Mouse (Mus musculus) erythroid progenitor cell, adult 5-6 weeks (primary cell): Measurements from ENCODE around the gene Gm38100. TPM values are rescaled to one million over a fixed set of nuclear protein-coding genes. Genes with fewer than 3 reads are reported as not detected.

Experiments used
- ATAC-seq: replicated peaks from 2 replicates; pipeline ENCODE4 v1.8.0; 2016; ENCODE audit warnings: moderate number of reproducible peaks, mild to moderate bottlenecking, moderate TSS enrichment, inconsistent platforms; ENCODE audit not compliant: poor library complexity, low FRiP score, severe bottlenecking
- total RNA-seq, 2 experiments: library from RNA; stranded (forward) in 1 of 2; stranded (reverse) in 1 of 2; fragments of 150-400 nt in 1 of 2; fragments of 186-747, 209-891 nt in 1 of 2; gene quantifications; 2 replicates each; pipeline versions ENCODE4 v1.2.3 to v1.2.4; 2015 to 2017; ENCODE audit warnings: low replicate concordance in 2 of 2

Gm38100 gene
- total RNA-seq (2015; ENCODE audit: low replicate concordance) (not detected in 2 replicates), total RNA-seq (2017; ENCODE audit: low replicate concordance) (not detected in 2 replicates)

- ATAC-seq: no peak
These were observed at the start of gene Gm38100 for GRCm38 (mm10) chr1:175920029-175920428. Gene Gm38100 (plus strand): TSS chr1:175920329.

- ATAC-seq: no peak
These were observed 49.4 kb upstream of the Gm38100 start for GRCm38 (mm10) chr1:175870716-175871115.

- no peak for ATAC-seq
These were observed 47.9 kb upstream of the Gm38100 start for GRCm38 (mm10) chr1:175872028-175872816.

DNA sequence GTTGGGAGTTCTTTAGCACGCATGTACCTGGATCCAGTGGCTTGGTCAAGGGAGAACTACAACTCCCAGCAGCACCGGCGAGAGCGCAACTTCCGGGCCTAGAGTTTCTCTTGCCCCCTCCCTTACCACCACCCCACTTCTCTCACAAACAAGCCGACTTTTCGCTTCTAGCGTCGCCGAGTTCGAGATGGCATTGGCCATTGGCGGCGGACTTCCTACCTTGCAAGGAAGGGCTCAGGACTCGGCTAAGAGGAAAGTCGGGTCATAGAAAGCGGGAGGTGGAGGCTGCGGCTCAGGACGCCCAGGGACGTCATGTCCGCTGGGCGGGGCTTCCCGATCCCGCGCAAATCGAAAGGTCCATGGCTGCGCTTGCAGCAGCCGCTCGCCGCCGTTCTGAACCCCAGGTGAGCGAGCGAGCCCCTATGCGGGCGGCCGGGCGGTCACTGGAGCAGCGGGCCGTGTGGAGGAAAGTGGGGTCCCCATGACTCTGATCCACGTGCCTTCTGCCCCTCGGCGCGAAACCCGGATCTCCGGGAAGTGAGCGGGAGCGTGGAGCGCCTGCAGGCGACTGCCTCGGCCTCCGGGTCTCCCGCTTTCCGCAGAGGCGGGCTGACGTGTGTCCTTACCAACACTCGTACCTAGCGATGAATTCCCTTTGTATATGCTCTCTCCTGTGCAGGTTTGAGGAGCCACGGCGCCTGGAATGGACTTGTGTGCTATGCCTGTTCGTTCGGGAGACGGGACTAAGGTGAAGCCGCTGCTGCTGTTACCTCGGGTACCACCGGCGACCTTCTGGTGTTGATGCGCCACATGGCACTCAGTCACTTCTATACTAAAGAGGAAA is 39.5 kb upstream of the Gm38100 start, which contains the start of gene Exo1:
TSS of gene Exo1 (plus strand) at position 129 of the 844 bp plus-strand sequence.
- ATAC-seq: peak; percentile 98

DNA sequence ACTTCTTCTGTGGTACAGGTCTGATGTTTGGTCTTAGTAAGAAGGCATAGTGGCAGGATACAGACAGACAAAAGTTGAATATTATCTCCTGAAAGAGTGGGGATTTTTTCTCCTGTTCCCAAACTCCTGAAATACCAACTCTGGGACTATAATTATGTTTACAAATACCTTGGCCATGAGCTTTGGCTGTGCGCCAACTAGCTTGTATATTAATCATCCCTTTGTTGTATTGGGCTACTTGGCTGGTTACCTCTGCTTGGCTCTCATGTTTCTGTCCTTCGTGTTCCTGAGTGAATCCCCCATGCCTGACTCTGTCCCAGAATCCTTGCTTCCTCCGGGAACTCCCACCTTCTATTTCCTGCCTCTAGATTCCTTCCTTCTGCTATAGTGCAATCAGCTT is 36.7 kb upstream of the Gm38100 start:
- ATAC-seq: no peak

GRCm38 (mm10) chr1:175893263-175893662 is 26.9 kb upstream of the Gm38100 start:
- ATAC-seq: no peak

- no peak for ATAC-seq
These were observed 26.4 kb upstream of the Gm38100 start for GRCm38 (mm10) chr1:175893726-175894125.

- no peak for ATAC-seq
These were observed 8.9 kb upstream of the Gm38100 start for GRCm38 (mm10) chr1:175911207-175911606.

GRCm38 (mm10) chr1:175912038-175912437 is 8.1 kb upstream of the Gm38100 start:
- ATAC-seq: no peak

DNA sequence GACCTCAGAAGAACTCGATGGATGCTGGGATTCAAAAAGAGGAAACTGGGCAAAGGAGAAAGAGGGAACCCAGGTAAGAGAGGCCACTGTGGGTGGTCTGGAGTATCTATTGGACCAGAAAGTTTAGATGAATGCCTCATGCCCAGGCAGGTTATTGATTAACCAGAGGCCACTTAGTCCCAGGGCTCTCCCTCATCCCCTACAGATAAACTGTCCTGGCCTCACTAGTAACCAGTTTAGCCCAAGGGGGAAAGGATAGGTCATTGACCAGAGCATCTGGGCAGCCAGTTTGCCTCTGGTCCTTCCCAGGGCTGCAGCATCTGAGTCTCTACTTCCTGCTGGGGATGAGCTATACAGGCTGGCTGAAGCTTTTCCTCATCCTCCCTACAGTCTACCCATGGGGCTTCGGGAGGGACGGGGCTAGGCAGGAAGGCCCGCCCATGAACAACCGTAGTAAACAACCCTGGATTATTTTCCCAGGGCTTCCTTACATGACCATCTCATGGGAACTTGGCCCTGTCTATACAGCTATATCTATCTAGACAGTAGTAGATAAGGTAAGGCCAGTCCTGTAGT is 6.3 kb upstream of the Gm38100 start:
- no peak for ATAC-seq

GRCm38 (mm10) chr1:175921091-175921490 is 962 bp downstream of the Gm38100 start:
- no peak for ATAC-seq

- peak; percentile 63; the same call in 1 of the 2 replicates for ATAC-seq
These were observed 4.0 kb downstream of the Gm38100 start for GRCm38 (mm10) chr1:175923848-175924787.

DNA sequence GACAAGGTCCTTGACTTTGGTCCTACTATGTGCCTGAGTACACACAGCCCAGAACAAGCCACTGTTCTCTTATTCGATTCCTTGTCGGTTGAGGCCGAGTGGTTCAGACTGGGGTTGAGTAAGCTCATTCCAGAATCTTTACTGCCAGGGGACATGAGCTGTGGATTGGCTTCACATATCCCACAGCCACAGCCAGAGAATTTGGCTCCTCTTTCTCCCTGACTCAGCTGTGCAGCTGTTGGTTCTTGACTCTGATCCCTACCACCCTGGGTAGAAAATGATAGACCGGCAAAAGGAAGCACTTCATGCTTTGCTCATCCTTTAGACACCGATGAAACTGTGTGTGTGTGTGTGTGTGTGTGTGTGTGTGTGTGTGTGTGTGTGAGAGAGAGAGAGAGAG is 11.3 kb downstream of the Gm38100 start:
- no peak for ATAC-seq

GRCm38 (mm10) chr1:175936282-175936737 is 16.2 kb downstream of the Gm38100 start:
- ATAC-seq: peak; percentile 49; the same call in 1 of the 2 replicates

DNA sequence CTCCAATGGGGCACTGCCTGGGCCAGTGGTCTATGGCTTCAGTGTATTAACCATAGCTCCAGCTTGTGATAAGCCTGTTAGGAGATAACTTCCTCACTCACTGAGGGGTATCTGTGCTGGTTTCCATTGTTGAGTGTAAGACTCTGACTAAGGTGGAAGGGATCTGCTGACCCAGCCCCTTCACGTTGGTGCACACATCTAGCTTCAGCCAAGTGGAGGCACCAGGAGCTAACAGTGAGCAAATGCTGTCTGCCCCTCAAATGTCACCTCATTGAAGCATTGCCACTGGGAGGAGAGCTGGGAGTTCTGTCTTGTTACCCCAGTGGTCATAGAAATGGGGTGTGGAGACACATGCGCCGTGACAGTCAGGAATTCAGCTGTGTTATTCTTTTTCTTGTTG is 18.6 kb downstream of the Gm38100 start:
- ATAC-seq: no peak

DNA sequence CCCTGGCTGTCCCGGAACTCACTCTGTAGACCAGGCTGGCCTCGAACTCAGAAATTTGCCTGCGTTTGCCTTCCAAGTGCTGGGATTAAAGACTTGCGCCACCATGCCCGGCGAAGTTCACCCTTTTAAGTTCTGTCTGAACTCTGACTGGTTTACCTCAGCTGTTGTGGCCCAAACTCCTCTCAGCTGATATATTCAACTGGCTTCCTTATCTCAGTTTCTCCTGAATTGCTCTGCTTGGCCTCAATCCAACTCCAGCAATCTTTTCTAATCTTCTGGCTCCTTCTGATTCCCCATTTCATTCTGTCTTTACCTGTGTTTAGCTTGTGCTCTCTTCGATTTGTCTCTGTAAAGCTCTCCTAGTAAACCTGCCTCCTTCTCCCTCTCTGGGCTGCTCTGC is 23.0 kb downstream of the Gm38100 start:
- ATAC-seq: no peak

GRCm38 (mm10) chr1:175946718-175947315 is 26.7 kb downstream of the Gm38100 start:
- no peak for ATAC-seq

DNA sequence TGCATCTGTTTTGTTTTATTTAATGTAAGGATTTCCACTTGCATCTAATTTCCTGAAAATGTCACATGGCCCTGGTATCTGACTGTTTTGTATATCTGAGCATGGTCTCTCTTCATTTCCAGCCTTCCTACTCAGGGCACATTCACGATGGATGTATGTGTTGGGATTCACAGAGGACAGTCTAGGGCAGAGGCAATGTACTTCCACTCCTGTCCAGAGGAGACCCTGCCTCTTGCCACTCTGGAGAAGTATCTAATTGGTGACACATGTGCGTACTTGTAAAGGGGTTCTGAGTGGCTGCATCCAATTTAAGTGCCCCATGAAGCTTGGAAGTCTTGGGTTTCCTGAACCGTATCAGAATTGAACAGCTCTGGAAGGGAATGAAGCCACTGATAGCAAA is 30.3 kb downstream of the Gm38100 start:
- ATAC-seq: no peak

GRCm38 (mm10) chr1:175950851-175951250 is 30.7 kb downstream of the Gm38100 start:
- ATAC-seq: no peak
